Mouse (Mus musculus) cortical plate, adult 2 months (tissue): ENCODE measurements around the gene Nlgn1.

Source experiments
- CTCF ChIP-seq: fragments of 200-500 bp; IDR thresholded peaks from 2 replicates; pipeline ENCODE4 v1.5.1; 2011; ENCODE audit warnings: mild to moderate bottlenecking, control low read depth, low read length; ENCODE audit not compliant: insufficient read depth; ENCODE audit errors: extremely low read depth
- POLR2A ChIP-seq: fragments of 200-500 bp; IDR thresholded peaks from 2 replicates; pipeline ENCODE4 v1.6.1; 2011; ENCODE audit warnings: mild to moderate bottlenecking, low read length, control low read depth; ENCODE audit not compliant: insufficient read depth; ENCODE audit errors: extremely low read depth

DNA sequence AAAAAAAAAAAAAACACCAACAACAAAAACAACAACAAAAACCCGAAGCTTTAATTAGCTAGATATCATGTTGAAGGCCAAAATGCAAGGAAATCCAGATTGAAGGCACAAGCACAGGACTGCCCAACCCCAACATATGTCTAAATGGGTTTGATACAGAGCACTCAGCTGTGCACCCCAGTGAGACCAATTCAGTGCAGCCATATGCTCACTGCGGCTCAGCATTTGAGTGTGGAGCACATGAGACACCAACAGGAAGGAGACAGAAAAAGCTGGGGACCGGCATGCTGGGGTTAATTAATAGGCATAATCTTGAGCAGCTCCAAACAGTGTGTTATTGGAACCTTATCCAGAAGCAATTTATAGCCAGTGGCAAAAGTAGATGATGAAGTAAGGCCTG, 190.7 kb downstream of the Nlgn1 start:
- TF ChIP-seq CTCF (no peak), POLR2A (no peak)
